Mouse (Mus musculus) neural tube, embryonic 15.5 days (tissue): Measurements from ENCODE around the gene Grik2. TPM values are rescaled to one million over a fixed set of nuclear protein-coding genes. Genes with fewer than 3 reads are reported as not detected.
"Not testable (repeated sequence)": the region's sequence is repeated elsewhere in the genome, so short reads cannot be mapped to it uniquely, and the experiment has no call there.

ENCODE experiments used
- ATAC-seq: fragments of 200-750 bp; cut with Nextera tagmentation; 2 replicates; pipeline ENCODE4 v1.8.0; 2017; ENCODE audit warnings: mild to moderate bottlenecking, moderate TSS enrichment, moderate library complexity; ENCODE audit not compliant: low FRiP score
- H3K27ac ChIP-seq: fragments of 300-500 bp; sonication (generic); replicated peaks from 2 replicates; pipeline ENCODE4 v1.5.1; 2015; ENCODE audit warnings: mild to moderate bottlenecking, inconsistent platforms
- H3K27me3 ChIP-seq: fragments of 300-500 bp; sonication (generic); replicated peaks from 2 replicates; pipeline ENCODE4 v1.6.1; 2015; ENCODE audit warnings: inconsistent platforms
- H3K36me3 ChIP-seq: fragments of 300-500 bp; sonication (generic); 2 replicates; pipeline ENCODE4 v1.6.1; 2015; ENCODE audit warnings: inconsistent platforms
- H3K4me1 ChIP-seq: fragments of 300-500 bp; sonication (generic); 2 replicates; pipeline ENCODE4 v1.6.1; 2015; ENCODE audit warnings: inconsistent platforms
- H3K4me2 ChIP-seq: fragments of 300-500 bp; sonication (generic); 2 replicates; pipeline ENCODE4 v1.6.1; 2015; ENCODE audit warnings: inconsistent platforms, mild to moderate bottlenecking, moderate library complexity
- H3K4me3 ChIP-seq: fragments of 300-500 bp; sonication (generic); replicated peaks from 2 replicates; pipeline ENCODE4 v1.5.1; 2015; ENCODE audit warnings: mild to moderate bottlenecking, inconsistent platforms
- H3K9ac ChIP-seq: fragments of 300-500 bp; sonication (generic); replicated peaks from 2 replicates; pipeline ENCODE4 v1.6.1; 2015; ENCODE audit warnings: mild to moderate bottlenecking, inconsistent platforms
- H3K9me3 ChIP-seq: fragments of 300-500 bp; sonication (generic); replicated peaks from 2 replicates; pipeline ENCODE4 v1.6.1; 2016; ENCODE audit warnings: inconsistent platforms
- WGBS: fragments of 180-500 bp; shearing (Covaris S2); methylation state at CpG from one replicate; pipeline ENCODE4 v1.1.7; 2015; ENCODE audit warnings: mixed read lengths; 5-methylcytosine and 5-hydroxymethylcytosine counted together
- polyA plus RNA-seq: library from polyadenylated mRNA; unstranded; fragments of >200 nt; fragmentation: Nextera tagmentation; extraction: Ambion mirVana; gene quantifications from 2 replicates; pipeline ENCODE4 v1.2.1, GENCODE M21; 2015

The Grik2 gene
- polyA plus RNA-seq, 1 experiment from 2014 or later, result 33.6 TPM

DNA sequence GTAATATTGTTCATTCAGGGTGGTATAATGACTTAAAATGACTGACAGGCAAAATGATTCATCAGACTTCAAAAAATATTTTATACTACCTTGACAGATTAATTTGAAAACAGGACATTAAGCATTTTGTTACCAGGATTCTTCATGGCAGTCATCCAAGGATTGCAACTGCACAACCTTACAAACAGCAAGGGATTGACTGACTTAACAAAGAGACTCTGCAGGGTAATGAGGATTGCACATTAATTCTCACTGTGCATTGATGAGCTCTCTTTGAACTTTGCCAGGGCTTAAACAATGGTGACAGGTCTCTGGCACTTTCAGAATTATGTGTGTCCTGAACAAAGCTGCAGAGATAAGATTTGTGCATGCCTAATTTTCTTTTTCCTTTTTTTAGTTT lies 466.2 kb downstream of the Grik2 start:
- ATAC-seq, result peak; percentile 69; the same call in 1 of the 2 replicates
- H3K27ac ChIP-seq, result no peak overlapping the region

DNA sequence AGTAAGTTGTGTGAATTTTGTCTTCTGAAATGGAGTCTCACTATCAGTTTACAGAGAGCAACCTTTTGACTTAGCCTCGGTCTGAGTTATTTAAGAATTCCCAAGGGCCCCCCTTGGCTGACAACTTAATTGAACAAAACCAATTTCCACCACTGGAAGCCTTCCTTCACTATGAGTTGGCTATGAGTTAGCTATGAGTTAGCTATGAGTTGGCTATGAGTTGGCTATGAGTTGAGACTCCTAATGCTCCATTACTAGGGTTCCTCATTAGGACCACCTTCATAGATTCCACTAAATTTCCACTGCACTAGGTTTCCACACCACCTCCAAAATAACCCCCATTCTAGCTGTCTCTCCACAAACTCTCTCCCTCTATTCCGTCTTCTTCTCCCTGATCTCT lies 468.7 kb downstream of the Grik2 start:
- H3K27me3 ChIP-seq, result no peaks in the 10 kb centered on the region
- 86% methylated on average over 2 of the region's 2 CpGs for WGBS
- no peaks in the 10 kb centered on the region for H3K4me1 ChIP-seq
- H3K36me3 ChIP-seq, result no peaks in the 10 kb centered on the region
- H3K4me2 ChIP-seq, result no peak overlapping the region
- no peak overlapping the region for H3K9ac ChIP-seq
- no peaks in the 10 kb centered on the region for H3K9me3 ChIP-seq
- ATAC-seq, result no peak
- no peak overlapping the region for H3K27ac ChIP-seq
- H3K4me3 ChIP-seq, result no peak overlapping the region

More for the DNA sequence above, 466.2 kb downstream of the Grik2 start:
- H3K9me3 ChIP-seq, result no peaks in the 10 kb centered on the region
- H3K4me1 ChIP-seq, result no peaks in the 10 kb centered on the region
- no peak overlapping the region for H3K9ac ChIP-seq
- no peak overlapping the region for H3K4me2 ChIP-seq
- H3K4me3 ChIP-seq, result no peak overlapping the region
- no peaks in the 10 kb centered on the region for H3K27me3 ChIP-seq
- no peaks in the 10 kb centered on the region for H3K36me3 ChIP-seq

DNA sequence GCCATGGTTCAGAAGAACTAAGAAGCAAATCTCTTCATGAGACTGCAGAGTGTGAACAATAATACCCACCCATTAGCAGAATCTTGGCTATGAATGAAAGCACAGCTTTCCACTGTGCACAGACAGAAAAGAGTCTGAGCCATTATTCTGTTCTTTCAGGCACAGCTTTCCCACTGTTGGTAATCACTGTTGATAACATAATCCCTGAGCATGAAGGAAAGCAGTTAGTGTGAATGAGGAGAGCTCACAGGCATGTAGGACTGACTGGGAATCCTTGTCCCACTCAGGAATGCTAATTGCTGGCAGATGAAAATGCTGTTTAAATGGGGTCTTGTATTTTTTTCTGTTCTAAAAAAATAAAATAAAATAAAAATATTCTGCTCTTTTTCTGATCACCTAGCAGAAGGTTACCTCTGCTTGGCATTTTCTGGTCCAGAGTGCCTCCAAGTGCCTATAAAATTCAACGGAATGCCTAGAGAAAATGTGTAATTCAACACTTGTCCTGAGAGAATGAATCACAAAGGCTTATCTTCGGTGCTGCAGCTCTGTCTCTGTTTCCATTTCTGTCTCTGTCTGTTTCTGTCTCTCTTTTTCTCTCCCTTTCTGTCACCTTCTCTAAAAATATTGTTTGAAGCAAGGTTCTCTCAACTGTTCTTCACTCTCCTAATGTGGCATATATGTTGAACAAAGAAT lies 532.2 kb downstream of the Grik2 start:
- H3K4me3 ChIP-seq, result no peak overlapping the region
- no peaks in the 10 kb centered on the region for H3K36me3 ChIP-seq
- no peak overlapping the region for H3K9ac ChIP-seq
- 0 out of 2 replicates have a peak, but pooled peaks cover 3% of the 10 kb centered on the region for H3K4me1 ChIP-seq
- peak; percentile 63; the same call in 1 of the 2 replicates for ATAC-seq
- WGBS, result 6% methylated on average over 2 of the region's 2 CpGs
- H3K4me2 ChIP-seq, result 0 out of 2 replicates have a peak overlapping the region, but pooled peaks have one; percentile 1
- peak overlapping the region; percentile 7 for H3K27ac ChIP-seq
- H3K9me3 ChIP-seq, result no peaks in the 10 kb centered on the region
- H3K27me3 ChIP-seq, result no peaks in the 10 kb centered on the region

DNA sequence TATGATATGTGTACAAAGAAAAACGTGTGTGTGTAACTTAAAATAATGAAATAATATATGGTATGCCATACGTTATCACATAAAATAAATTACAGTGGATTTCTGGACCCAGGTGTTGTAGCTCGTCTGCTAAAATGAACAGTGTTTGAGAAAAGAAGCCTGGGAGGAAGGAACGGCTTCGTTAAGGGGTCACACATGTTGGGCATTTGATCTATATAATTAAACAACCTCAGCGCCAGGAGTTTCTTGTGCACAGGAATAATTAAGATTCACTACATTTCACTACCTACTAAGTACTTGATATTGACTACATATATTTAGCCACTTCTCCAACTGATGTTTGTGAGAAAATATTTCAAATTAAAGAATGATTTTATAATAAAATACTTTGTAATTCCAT lies 551.2 kb downstream of the Grik2 start:
- H3K4me1 ChIP-seq, H3K4me2 ChIP-seq, H3K27ac ChIP-seq, H3K36me3 ChIP-seq, H3K9ac ChIP-seq, H3K9me3 ChIP-seq, H3K4me3 ChIP-seq, ATAC-seq, H3K27me3 ChIP-seq: not testable (repeated sequence)
- 25% methylated on average over 6 of the region's 6 CpGs for WGBS

DNA sequence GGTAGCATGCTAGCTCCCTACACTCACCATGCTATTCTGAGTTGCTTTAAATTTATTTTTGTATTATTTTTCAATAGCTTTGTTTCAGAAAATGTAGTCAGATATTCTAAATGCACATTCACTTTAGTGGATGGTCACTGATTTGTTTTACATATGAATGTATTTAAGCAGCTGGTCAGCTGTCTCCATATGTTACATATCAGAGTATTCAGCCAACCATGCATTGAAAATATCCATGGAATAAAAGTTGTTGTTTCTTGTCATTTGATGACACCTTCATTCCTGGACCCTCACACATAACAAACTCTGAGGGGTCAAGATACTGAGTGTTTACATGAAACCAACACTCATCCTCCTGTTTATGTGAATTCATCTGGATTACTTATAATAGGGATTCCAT lies 551.7 kb downstream of the Grik2 start:
- not testable (repeated sequence) for H3K4me3 ChIP-seq, H3K9me3 ChIP-seq, H3K27me3 ChIP-seq, H3K4me2 ChIP-seq, ATAC-seq, H3K36me3 ChIP-seq, H3K27ac ChIP-seq, H3K9ac ChIP-seq, H3K4me1 ChIP-seq

DNA sequence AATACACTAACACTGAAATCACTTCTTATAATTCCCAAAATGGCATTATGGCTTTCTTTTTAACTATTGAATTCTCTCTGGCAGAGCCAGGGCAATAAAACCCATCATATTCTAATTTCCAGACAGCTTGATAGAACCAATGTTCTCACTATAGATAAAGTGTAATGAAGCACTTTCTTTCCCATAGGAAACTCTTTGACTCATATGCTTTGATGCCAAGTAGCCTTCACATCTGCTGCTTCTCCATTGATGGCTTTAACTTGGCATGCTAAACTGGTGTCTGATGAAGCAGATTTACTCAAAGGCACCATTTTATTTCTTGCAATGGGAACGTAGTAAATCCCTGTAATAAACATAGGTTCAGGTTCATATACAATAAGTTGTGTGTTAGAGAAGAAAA lies 568.5 kb downstream of the Grik2 start:
- 41% methylated on average over 1 of the region's 1 CpGs for WGBS
- no peaks in the 10 kb centered on the region for H3K36me3 ChIP-seq
- no peak overlapping the region for H3K27ac ChIP-seq
- H3K4me3 ChIP-seq, result no peak overlapping the region
- no peak overlapping the region for H3K9ac ChIP-seq
- H3K4me2 ChIP-seq, result no peak overlapping the region
- ATAC-seq, result peak; percentile 81
- no peaks in the 10 kb centered on the region for H3K27me3 ChIP-seq
- H3K4me1 ChIP-seq, result no peaks in the 10 kb centered on the region
- H3K9me3 ChIP-seq, result no peaks in the 10 kb centered on the region

DNA sequence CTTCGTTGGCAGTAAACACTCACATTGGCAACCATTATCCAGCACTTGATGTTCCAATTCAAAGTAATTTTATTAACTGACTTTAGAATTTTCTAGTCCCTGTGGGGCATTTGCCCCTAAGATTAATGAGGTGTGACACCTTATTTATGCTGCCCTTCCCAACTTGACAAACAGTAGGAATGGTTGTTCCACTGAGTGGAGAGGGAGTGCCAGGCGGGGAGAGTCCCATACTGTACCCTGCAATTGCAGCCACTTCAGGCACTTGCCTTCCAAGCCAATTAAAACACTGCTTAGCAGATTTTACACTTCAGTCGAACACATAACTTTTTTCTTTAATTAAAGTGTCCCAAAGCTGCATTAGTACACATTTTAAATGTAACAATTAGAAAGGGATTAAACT lies 568.9 kb downstream of the Grik2 start:
- no peak overlapping the region for H3K9ac ChIP-seq
- peak; percentile 90 for ATAC-seq
- no peaks in the 10 kb centered on the region for H3K36me3 ChIP-seq
- H3K9me3 ChIP-seq, result no peaks in the 10 kb centered on the region
- no peak overlapping the region for H3K4me3 ChIP-seq
- 19% methylated on average over 3 of the region's 3 CpGs for WGBS
- H3K27me3 ChIP-seq, result no peaks in the 10 kb centered on the region
- no peak overlapping the region for H3K4me2 ChIP-seq
- H3K4me1 ChIP-seq, result no peaks in the 10 kb centered on the region
- H3K27ac ChIP-seq, result no peak overlapping the region

DNA sequence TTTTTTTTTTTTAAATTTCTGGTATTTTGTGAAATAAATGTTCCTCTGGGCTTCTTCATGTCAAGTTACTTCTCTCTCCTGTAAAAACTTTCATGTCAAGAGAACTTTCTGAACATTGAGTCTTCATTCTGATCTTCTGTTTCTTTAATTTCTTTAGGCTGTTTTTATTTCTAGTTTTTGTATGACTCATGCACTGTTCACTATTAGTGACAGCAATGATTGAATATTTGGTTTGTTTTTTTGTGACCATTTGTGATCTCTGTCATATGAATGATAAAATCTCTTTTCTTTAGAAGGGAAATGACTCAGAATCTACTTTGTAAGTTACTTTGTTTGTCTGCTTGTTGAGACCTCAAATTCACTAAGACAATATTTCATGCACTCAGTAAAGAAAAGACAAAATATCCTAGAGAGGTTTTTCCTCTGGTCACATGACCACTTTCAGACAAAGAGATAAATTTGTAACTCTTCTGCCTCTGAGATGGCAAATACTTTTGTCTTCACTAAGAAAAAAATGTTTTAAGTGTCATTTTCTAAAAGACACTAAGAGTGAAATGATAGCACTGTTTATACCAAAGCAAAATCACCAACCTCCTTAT lies 596.7 kb downstream of the Grik2 start:
- Histone ChIP-seq H3K4me2 (no peak overlapping the region), H3K36me3 (no peaks in the 10 kb centered on the region), H3K4me1 (no peaks in the 10 kb centered on the region), H3K9ac (no peak overlapping the region), H3K9me3 (no peaks in the 10 kb centered on the region), H3K27ac (no peak overlapping the region), H3K4me3 (no peak overlapping the region), H3K27me3 (no peaks in the 10 kb centered on the region)
- ATAC-seq, result no peak

DNA sequence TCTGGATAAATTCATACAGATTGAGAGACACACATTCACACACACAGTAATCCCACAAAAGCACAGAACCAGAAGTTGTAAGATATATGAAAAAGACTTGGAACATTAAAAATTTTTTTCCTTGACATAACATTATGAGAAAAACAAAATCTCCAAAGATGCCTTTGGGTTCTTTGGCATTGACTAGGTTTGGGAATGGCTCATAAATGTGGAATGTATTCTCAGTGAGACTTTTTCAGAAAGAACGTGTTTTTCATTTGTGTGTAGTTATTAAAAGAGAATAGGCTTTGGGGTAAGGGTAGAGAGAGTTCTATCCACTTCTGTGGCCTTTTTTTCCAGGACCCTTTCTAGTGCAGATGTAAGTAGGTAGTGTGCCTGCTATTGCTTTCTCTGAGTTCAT lies 597.3 kb downstream of the Grik2 start:
- Histone ChIP-seq H3K4me1 (no peaks in the 10 kb centered on the region), H3K27ac (no peak overlapping the region), H3K27me3 (no peaks in the 10 kb centered on the region), H3K9me3 (no peaks in the 10 kb centered on the region), H3K9ac (no peak overlapping the region), H3K4me3 (no peak overlapping the region), H3K36me3 (no peaks in the 10 kb centered on the region), H3K4me2 (no peak overlapping the region)
- ATAC-seq, result no peak
- WGBS, result 78% methylated on average over 1 of the region's 1 CpGs

DNA sequence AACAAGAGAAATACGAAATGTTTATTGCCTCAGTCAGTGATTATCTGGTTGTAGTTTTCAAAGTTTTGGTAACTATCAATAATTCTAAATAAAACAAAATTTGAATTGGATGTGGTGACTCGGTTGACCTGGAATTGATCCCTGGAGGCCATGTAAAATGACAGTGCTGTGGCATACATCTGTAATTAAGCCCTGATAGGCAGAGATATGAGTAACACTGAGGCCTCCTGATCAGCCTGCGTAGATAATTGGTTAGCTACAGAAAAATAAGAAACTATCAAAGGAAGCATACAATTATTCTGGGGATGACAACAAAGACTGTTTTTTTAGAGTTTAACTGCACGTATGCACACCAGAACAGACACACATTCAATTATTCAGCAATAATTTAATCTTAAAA lies 634.4 kb downstream of the Grik2 start:
- Histone ChIP-seq H3K27me3 (no peaks in the 10 kb centered on the region), H3K36me3 (no peaks in the 10 kb centered on the region), H3K4me2 (no peak overlapping the region), H3K4me3 (no peak overlapping the region), H3K27ac (no peak overlapping the region), H3K9me3 (no peaks in the 10 kb centered on the region), H3K9ac (no peak overlapping the region), H3K4me1 (no peaks in the 10 kb centered on the region)
- WGBS, result 59% methylated on average over 4 of the region's 4 CpGs
- ATAC-seq, result no peak

DNA sequence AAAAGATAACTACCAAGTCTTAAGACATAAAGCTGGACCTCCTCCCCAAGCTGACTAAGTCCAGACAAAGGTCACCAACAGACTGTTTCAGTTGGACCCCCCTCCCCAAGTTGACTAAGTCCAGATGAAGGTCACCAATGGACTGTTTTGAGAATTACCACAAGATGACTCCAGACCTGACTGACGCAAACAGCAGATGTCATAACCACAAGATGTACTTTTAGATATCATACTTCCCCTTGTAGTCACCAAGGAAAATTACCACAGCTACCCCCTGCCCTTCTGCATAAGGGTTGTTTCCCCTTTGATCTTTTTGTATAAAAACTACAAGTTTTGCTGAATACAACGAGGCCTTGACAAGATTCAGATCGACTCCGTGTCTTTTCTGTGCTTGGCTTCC lies 637.1 kb downstream of the Grik2 start:
- not testable (repeated sequence) for H3K27me3 ChIP-seq, H3K36me3 ChIP-seq, H3K9me3 ChIP-seq, H3K4me3 ChIP-seq, H3K9ac ChIP-seq, ATAC-seq, H3K4me1 ChIP-seq, H3K4me2 ChIP-seq, H3K27ac ChIP-seq
- 89% methylated on average over 4 of the region's 4 CpGs for WGBS

DNA sequence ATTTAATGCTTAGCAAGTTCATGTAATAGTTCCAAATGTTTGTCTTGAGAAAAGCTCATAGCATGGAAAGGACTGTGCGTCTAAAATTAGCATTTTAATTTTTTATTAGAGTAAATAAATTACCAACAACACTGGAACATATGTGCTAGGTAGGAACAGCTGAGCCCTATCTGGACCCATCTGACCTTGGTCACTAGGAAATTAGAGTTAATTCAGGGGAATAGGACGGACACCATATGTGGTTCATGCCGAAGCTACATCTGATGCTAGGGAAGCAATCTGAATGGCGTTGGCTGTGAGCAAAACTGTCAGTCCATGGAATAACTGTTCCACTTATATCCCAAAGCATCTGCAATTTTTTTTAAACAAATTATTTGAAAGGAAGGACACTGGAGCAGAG lies 638.9 kb downstream of the Grik2 start:
- WGBS, result 35% methylated on average over 4 of the region's 4 CpGs
- H3K4me2 ChIP-seq, result no peak overlapping the region
- H3K36me3 ChIP-seq, result no peaks in the 10 kb centered on the region
- ATAC-seq, result no peak
- no peaks in the 10 kb centered on the region for H3K9me3 ChIP-seq
- H3K27me3 ChIP-seq, result no peaks in the 10 kb centered on the region
- no peak overlapping the region for H3K9ac ChIP-seq
- H3K4me1 ChIP-seq, result no peaks in the 10 kb centered on the region
- no peak overlapping the region for H3K27ac ChIP-seq
- no peak overlapping the region for H3K4me3 ChIP-seq
